Mouse (Mus musculus) small intestine, adult 2 months (tissue): Measurements from ENCODE around the gene Cmtm5.

Experiments used
- CTCF ChIP-seq: fragments of 200-500 bp; IDR thresholded peaks from 2 replicates; pipeline ENCODE4 v1.5.1; 2012; ENCODE audit warnings: low read depth, mild to moderate bottlenecking, control low read depth, inconsistent platforms, low read length, moderate library complexity, mixed read lengths; ENCODE audit not compliant: insufficient replicate concordance, insufficient read length; ENCODE audit errors: extremely low read depth
- POLR2A ChIP-seq: fragments of 200-500 bp; IDR thresholded peaks from 2 replicates; pipeline ENCODE4 v1.6.1; 2012; ENCODE audit warnings: low read depth, mild to moderate bottlenecking, control low read depth, inconsistent platforms, low read length, moderate library complexity

DNA sequence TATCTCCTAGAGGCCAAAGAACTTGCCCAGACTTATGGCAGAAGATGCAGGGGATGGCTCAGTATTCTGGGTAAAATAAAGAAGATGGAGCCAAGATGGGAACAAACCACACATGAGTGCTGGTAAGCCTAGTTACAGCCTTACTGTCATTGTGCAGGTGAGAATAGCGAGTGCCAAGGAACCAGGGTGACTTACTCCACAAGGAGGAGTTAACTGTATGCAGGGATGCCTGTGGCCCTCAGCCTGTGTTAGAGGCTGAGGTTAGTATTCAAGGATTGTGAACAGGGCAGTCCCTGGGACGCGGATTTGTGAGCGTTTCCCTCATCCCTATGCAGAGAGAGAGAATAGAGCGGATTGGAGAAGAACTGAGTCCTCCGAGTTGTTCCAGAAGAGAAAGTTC is 15.5 kb downstream of the Cmtm5 start:
- TF ChIP-seq CTCF (no peak), POLR2A (no peak)
